Mouse (Mus musculus) olfactory bulb, adult 2 months (tissue): ENCODE results near the gene Evi5.

Experiments used
- CTCF ChIP-seq: fragments of 200-500 bp; IDR thresholded peaks from 2 replicates; pipeline ENCODE4 v1.5.1; 2012; ENCODE audit warnings: low read depth, mild to moderate bottlenecking, low read length, moderate library complexity; ENCODE audit not compliant: insufficient read depth
- POLR2A ChIP-seq: fragments of 200-500 bp; IDR thresholded peaks from 2 replicates; pipeline ENCODE4 v1.6.1; 2012; ENCODE audit warnings: mild to moderate bottlenecking, low read depth, low read length, moderate library complexity; ENCODE audit not compliant: insufficient read depth

DNA sequence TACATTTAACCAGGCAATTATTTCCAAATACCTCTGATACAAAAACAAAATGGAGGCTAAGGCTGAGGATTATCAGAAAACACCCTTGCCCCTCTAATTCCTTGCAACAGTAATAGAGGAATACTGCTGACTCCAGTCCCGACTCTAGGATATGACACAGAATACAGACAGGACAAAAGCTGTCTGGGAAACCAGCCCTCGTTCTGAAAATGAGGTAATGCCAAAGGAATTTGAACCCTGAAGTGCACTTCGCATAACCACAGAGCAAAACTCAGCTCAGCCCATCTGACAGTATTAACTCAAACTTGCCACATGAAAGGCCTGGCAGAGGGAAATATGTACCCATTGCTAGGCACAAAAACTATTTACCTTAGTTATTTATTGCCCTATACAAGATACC is 81.6 kb downstream of the Evi5 start:
- TF ChIP-seq CTCF (no peak), POLR2A (no peak)
